Mouse (Mus musculus) left cerebral cortex, postnatal 25 days (tissue): ENCODE measurements around the gene Cyp4a30b. TPM values are rescaled to one million over a fixed set of nuclear protein-coding genes. Genes with fewer than 3 reads are reported as not detected.
"Not testable (repeated sequence)": the region's sequence is repeated elsewhere in the genome, so short reads cannot be mapped to it uniquely, and the experiment has no call there.

ENCODE experiments used
- DNase-seq, 2 experiments: peaks; one replicate each; pipeline ENCODE4 v3.0.0; 2022; ENCODE audit warnings: low spot score in 2 of 2, mixed read lengths in 1 of 2
- intact Hi-C: fragments of 180-260 bp; cut with DNase I; formaldehyde crosslinking; loops from one replicate; pipeline ENCODE4 v1.15.1; 2025
- total RNA-seq, 2 experiments: library from RNA; stranded (reverse); gene quantifications; 2 replicates each; pipeline ENCODE4 v1.2.3; 2021

Cyp4a30b gene
- total RNA-seq, result not detected

DNA sequence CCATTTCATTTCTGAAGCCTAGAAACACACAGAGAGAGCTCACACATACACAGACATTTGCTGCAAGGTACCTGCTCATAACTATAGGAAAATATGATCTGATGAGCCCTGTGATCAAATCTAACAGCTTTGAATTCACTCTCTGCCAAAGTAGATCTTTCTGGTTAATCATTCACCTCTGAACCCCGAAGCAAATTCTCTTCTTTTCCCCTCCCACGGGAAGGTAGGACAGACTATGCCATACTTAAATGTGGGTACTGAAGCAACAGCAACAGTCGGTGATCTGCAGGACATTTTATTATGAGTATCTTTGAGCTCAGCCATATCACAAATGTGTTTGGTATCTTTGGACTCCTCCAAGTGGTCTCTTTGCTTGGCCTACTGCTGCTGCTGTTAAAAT is at the start of gene Cyp4a30b:
Cyp4a30b (plus strand) TSS at position 301 of the 400 bp plus-strand sequence.
- no peak for DNase-seq
- intact Hi-C loops, result no loop called here

DNA sequence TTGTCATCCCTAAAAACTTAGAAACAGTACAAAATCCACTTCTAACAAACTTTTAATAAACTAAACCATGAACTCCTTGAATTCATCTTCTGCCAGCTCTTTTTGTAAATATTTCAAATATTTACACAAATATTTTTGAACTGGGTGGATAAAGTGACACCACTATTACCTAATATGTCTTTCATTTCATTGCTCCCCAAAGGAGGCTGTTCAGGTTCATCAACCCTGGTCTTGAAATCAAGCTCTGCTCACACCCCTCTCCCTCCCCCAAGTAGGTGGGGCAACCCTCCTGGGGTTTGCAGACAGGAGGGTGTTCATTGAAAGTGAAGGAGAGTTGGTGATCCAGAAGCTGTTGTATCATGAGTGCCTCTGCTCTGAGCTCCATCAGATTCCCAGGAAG is 41.1 kb upstream of the Cyp4a30b start, which contains the start of gene Cyp4a12b:
Cyp4a12b (plus strand) TSS at position 301 of the 400 bp plus-strand sequence.
- intact Hi-C loops, DNase-seq: not testable (repeated sequence)

DNA sequence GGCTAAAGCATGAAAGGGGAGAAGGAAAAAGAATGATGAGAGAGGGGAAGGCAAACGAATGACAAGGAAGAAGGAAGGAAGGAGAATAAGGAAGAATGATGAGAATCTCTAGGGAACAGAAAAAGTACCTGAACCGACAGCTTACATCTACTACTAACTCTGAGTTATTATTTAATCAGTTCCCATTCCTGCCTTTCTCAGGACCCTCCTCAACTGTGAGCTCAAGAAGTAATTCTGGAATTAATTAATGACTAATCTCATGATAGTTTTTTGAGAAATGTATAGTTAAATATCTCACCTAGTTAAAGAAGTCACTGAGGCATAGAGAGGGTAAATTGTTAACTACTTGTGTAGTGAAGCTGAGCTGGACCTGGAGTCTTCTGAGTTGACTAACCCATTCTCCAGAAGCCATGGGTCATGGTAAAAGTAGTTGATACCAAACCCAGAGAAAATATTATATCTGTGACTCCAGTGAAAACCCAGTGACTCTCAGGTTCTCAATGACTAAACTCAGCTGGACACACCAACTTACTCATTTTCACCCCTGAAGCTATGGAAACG is 1.7 kb upstream of the Cyp4a30b start:
- intact Hi-C loops, result no loop called here
- DNase-seq, result no peak

DNA sequence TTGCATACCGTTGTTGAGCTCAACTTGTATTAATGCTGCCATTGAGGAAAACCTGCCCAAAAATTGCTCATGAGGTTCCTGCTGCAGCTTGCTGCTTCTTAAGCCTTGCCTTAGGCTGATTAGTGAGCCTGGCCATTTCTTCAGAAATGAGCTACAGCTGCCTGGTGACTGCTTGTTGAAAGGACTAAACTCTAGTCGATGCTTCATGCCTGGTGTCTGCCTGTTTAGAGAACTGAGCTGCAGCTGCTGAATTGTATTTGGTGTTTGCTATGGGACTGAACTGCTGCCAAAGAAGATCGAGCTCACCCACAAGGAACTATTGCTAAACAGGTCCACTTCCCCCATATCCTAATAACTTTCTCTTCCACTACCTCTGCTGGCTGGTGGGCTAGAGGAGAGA is 21.2 kb downstream of the Cyp4a30b start:
- intact Hi-C loops, DNase-seq: not testable (repeated sequence)

DNA sequence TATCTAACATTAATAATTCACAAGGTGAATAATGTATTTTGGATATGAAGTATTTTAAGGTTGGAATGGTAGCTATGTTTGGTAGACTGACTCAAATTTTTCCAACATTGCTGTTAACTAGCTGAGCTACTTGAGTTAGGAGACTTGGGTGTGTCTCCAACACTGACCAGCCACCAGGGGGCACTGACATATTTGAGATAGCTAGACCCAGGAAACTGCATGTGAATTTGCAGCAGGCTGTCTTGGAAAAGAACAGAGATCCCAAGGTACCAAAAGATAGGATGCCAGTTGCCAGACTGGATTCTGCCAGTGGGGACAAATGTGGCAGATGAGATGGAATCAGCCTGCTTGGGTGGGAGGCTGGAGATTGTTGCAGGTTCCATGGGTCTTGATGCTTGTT is 23.6 kb downstream of the Cyp4a30b start:
- peak in 1 of 2 experiments; percentile 34 for DNase-seq
- intact Hi-C loops, result loop anchor here (2.0 kb wide), 1 partner anchor 233 kb away; no protein-coding TSS in a partner anchor

DNA sequence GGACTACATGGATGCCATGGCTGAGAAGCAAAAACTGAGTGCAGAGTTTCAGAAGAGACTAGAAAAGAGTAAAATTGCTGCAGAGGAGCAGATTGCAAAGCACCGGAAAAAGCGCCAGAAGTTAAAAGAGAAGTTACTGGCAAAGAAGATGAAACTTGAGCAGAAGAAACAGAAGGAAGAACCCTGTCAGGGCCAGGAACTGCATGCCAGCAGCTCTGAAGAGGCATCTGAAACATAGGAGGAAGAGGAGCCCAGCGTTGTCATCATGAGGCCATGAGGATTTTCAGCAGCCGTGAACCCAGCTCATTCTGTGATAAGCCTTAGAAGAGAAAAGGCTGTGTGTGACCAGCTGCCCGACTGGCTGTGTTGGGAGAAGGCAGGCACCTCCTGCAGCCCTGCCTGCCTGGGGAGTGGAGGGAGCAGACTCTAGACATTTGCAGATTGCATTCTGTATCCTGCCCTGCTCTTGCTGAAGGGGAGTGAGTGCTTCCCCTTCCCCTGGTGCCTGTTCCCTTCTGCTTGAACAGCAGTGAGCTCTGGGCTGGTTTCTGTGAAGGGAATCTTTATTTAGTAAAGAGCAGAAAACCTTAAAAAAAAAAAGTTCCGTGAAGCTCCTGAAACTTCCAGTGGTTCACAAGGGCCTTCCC is 28.7 kb downstream of the Cyp4a30b start:
- intact Hi-C loops, result no loop called here
- DNase-seq, result peak in 1 of 2 experiments; percentile 23

DNA sequence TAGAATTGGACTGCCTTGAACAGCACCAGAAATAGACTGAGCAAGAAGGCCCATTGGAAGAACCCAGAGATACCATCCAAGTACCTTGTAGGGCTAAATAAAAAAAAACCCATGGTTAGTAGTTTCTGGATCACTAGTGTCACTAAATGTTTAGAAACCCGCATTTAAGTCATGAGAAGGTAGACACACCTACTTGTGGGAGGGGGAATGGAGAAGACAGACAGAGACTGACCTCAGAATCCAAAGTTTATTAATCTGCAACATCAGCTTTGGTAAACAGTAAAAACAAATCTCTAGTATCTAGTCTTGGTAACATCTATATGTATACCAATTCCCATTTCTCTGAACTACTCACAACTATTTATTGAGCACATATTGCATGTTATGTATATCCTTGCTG is 43.6 kb downstream of the Cyp4a30b start, which contains the start of gene Cyp4a14:
Cyp4a14 (minus strand) TSS at position 142 of the 400 bp plus-strand sequence.
- intact Hi-C loops, result no loop called here
- no peak for DNase-seq

DNA sequence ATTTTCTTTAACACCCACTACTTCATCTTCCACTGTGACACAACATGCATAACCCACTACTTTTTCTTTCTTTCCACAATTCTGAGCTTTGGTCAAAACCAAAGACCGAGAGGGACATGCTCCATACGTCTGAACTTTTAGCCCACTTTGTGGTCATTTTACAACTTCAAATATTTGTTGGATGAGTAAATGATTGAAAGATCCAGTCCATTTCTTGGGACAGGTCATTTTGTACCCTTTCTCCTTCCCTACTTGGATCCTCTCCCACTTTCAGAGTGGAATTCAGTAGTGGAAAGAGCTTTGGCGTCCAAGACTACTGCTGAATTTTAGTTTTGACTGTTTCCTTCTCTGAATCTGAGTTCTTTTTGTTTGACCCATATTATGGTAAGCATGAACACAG is 45.1 kb downstream of the Cyp4a30b start:
- intact Hi-C loops, result no loop called here
- DNase-seq, result no peak

DNA sequence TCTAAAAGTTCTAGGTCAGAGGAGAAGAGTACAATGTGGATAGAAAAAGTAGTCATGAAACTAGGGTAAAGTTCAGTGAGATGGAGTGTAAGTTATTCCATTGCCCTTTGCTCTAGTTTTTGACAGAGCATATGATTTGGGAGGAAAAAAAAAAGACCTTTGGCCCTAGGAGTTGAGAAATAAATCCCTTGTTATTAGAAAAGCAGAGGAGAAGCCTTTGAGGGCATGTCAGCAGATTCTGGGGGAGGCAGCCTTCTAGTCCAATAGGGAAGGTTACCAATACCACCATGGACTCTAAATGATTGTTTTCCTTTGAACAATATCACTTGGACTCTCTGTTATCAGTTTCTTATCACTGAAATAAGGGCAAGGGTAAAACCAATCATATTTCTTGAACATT is 61.6 kb downstream of the Cyp4a30b start:
- DNase-seq, intact Hi-C loops: not testable (repeated sequence)

DNA sequence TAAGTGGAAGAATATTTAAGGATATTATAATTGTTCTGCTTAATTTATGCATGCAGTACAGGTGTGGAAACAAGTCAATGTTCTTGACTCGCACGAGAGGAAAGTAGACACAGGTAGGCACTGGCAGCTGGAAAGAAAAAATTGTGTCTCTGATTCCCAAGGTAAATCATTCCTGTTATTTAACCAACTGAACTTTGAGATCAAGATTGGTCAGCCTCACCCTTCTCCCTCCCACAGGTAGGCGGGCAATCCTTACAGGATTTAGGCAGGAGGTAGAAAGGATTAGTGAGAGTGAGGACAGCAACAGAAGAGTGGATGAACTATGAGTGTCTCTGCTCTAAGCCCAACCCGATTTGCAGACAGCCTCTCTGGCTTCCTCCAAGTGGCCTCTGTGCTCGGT is 65.6 kb downstream of the Cyp4a30b start, which contains the start of gene Cyp4a10:
Cyp4a10 (plus strand) TSS at position 265 of the 400 bp plus-strand sequence.
- DNase-seq, intact Hi-C loops: not testable (repeated sequence)

DNA sequence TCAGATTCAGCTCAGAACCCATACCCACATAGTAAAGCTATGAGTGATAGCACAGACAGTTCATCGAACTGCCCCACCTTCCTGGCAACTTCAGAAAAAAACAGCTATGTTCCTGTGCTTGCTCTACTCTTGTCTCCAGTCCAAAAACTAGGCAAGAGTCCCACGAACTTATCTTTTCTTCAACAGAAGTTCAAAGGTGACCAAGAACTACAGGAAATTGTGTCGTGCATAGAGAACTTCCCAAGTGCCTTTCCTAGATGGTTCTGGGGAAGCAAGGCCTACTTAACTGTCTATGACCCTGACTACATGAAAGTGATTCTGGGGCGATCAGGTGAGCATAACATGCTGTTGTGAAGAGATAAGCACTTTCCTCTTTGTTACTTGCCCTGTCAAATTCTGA is 67.0 kb downstream of the Cyp4a30b start:
- intact Hi-C loops, result no loop called here
- DNase-seq, result no peak

Other genes with a start within 250 kb of the Cyp4a30b start
- gene Cyp4a29, start 210.5 kb upstream of the Cyp4a30b start, total RNA-seq, result not detected
- gene Cyp4a12a, start 153.6 kb upstream of the Cyp4a30b start, total RNA-seq, result not detected
- gene Cyp4a12b, start 41.0 kb upstream of the Cyp4a30b start, total RNA-seq, result not detected
- not detected for gene Cyp4a14, start 43.5 kb downstream of the Cyp4a30b start, total RNA-seq
- gene Cyp4a10, start 65.7 kb downstream of the Cyp4a30b start, total RNA-seq, result not detected
- gene Cyp4a31, start 111.0 kb downstream of the Cyp4a30b start, total RNA-seq, result not detected
- not detected for gene Cyp4a32, start 148.4 kb downstream of the Cyp4a30b start, total RNA-seq
- 1 to 10 TPM; 2.2 to 2.6 TPM for gene Cyp4b1, start 195.1 kb downstream of the Cyp4a30b start, total RNA-seq